Mouse (Mus musculus) bone marrow macrophage, adult 2 months (primary cell): ENCODE results near the gene Lemd1.

Experiments used
- CTCF ChIP-seq: IDR thresholded peaks from 2 replicates; pipeline ENCODE4 v1.5.1; 2012; ENCODE audit warnings: low read depth, mild to moderate bottlenecking, low read length, moderate library complexity
- POLR2A ChIP-seq: IDR thresholded peaks from 2 replicates; pipeline ENCODE4 v1.6.1; 2012; ENCODE audit warnings: mild to moderate bottlenecking, low read depth, low read length, borderline replicate concordance

GRCm38 (mm10) chr1:132281523-132282176 lies 90.4 kb downstream of the Lemd1 start:
- TF ChIP-seq POLR2A (no peak), CTCF (no peak)
